Mouse (Mus musculus) thymus, adult 2 months (tissue): ENCODE results near the gene Cdh4. TPM values are rescaled to one million over a fixed set of nuclear protein-coding genes. Genes with fewer than 3 reads are reported as not detected.

ENCODE experiments used
- DNase-seq: peaks from one replicate; pipeline ENCODE4 v3.0.0; 2021
- H3K27ac ChIP-seq: fragments of 200-500 bp; 2 replicates; pipeline ENCODE4 v1.5.1; 2012; ENCODE audit warnings: low read length, control low read depth; ENCODE audit not compliant: control insufficient read depth, insufficient read depth
- H3K27me3 ChIP-seq: fragments of 200-500 bp; 2 replicates; pipeline ENCODE4 v1.6.1; 2012; ENCODE audit warnings: mild to moderate bottlenecking, low read length, moderate library complexity, mixed read lengths; ENCODE audit not compliant: control insufficient read depth, insufficient read depth
- H3K36me3 ChIP-seq: fragments of 200-500 bp; 2 replicates; pipeline ENCODE4 v1.6.1; 2012; ENCODE audit warnings: mild to moderate bottlenecking, low read length, moderate library complexity; ENCODE audit not compliant: control insufficient read depth, insufficient read depth
- H3K4me1 ChIP-seq: fragments of 200-500 bp; replicated peaks from 2 replicates; pipeline ENCODE4 v1.6.1; 2012; ENCODE audit warnings: low read length; ENCODE audit not compliant: control insufficient read depth, insufficient read depth
- H3K4me3 ChIP-seq: fragments of 200-500 bp; 2 replicates; pipeline ENCODE4 v1.5.1; 2012; ENCODE audit warnings: mild to moderate bottlenecking, low read length, control low read depth, moderate library complexity; ENCODE audit not compliant: control insufficient read depth, insufficient read depth
- CTCF ChIP-seq: fragments of 200-500 bp; IDR thresholded peaks from 2 replicates; pipeline ENCODE4 v1.5.1; 2012; ENCODE audit warnings: mild to moderate bottlenecking, control low read depth, low read length, moderate library complexity, borderline replicate concordance; ENCODE audit not compliant: control insufficient read depth, poor library complexity, insufficient read depth; ENCODE audit errors: extremely low read depth
- POLR2A ChIP-seq: fragments of 200-500 bp; IDR thresholded peaks from 2 replicates; pipeline ENCODE4 v1.6.1; 2012; ENCODE audit warnings: mild to moderate bottlenecking, low read length, control low read depth, moderate library complexity; ENCODE audit not compliant: control insufficient read depth, poor library complexity, insufficient read depth; ENCODE audit errors: extremely low read depth
- WGBS: fragments of 180-500 bp; shearing (Covaris S2); methylation state at CpG from one replicate; pipeline ENCODE4 v1.1.7; 2018; 5-methylcytosine and 5-hydroxymethylcytosine counted together
- polyA plus RNA-seq: library from polyadenylated mRNA; depleted of rRNA; stranded (reverse); fragments of >200 nt; gene quantifications from 2 replicates; pipeline ENCODE4 v1.2.3, GENCODE M21; 2012

Gene Cdh4
- polyA plus RNA-seq, 1 experiment = 9.7 TPM

GRCm38 (mm10) chr2:179595013-179595412 lies 152.8 kb downstream of the Cdh4 start:
- no peaks in the 10 kb centered on the region for H3K4me1 ChIP-seq
- H3K27me3 ChIP-seq = no peaks in the 10 kb centered on the region
- no peak overlapping the region for H3K4me3 ChIP-seq
- no peaks in the 10 kb centered on the region for H3K36me3 ChIP-seq
- WGBS = 90% methylated on average over 4 of the region's 4 CpGs
- no peak overlapping the region for H3K27ac ChIP-seq
- DNase-seq = no peak
- TF ChIP-seq POLR2A = no peak
- TF ChIP-seq CTCF = no peak

GRCm38 (mm10) chr2:179598886-179599285 lies 156.7 kb downstream of the Cdh4 start:
- 92% methylated on average over 11 of the region's 11 CpGs for WGBS
- no peaks in the 10 kb centered on the region for H3K36me3 ChIP-seq
- H3K27me3 ChIP-seq = no peaks in the 10 kb centered on the region
- DNase-seq = no peak
- H3K4me1 ChIP-seq = no peaks in the 10 kb centered on the region
- H3K4me3 ChIP-seq = no peak overlapping the region
- H3K27ac ChIP-seq = no peak overlapping the region
- no peak for TF ChIP-seq CTCF
- no peak for TF ChIP-seq POLR2A

GRCm38 (mm10) chr2:179599886-179600285 lies 157.7 kb downstream of the Cdh4 start:
- DNase-seq = no peak
- no peaks in the 10 kb centered on the region for H3K27me3 ChIP-seq
- no peak overlapping the region for H3K27ac ChIP-seq
- WGBS = 54% methylated on average over 1 of the region's 1 CpGs
- H3K4me3 ChIP-seq = no peak overlapping the region
- no peaks in the 10 kb centered on the region for H3K4me1 ChIP-seq
- TF ChIP-seq POLR2A (no peak), CTCF (no peak)
- H3K36me3 ChIP-seq = no peaks in the 10 kb centered on the region

DNA sequence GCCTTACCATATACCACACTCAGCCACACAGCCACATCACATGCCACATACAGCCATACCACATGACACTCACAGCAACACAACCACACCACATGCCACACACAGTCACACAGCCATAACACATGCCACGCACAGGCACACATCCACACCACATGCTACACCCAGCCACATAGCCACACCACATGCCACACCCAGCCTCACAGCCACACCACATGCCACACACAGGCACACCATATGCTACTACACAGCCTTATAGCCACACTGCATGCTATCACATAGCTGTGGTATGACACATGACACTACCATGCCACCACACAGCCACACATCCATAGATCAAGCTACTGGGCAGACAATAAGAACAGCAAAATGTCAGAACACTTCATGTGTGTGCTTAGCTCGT lies 158.1 kb downstream of the Cdh4 start:
- H3K4me1 ChIP-seq = no peaks in the 10 kb centered on the region
- H3K4me3 ChIP-seq = no peak overlapping the region
- no peak overlapping the region for H3K27ac ChIP-seq
- no peak for DNase-seq
- 76% methylated on average over 2 of the region's 2 CpGs for WGBS
- no peaks in the 10 kb centered on the region for H3K27me3 ChIP-seq
- no peak for TF ChIP-seq CTCF
- no peak for TF ChIP-seq POLR2A
- H3K36me3 ChIP-seq = no peaks in the 10 kb centered on the region

DNA sequence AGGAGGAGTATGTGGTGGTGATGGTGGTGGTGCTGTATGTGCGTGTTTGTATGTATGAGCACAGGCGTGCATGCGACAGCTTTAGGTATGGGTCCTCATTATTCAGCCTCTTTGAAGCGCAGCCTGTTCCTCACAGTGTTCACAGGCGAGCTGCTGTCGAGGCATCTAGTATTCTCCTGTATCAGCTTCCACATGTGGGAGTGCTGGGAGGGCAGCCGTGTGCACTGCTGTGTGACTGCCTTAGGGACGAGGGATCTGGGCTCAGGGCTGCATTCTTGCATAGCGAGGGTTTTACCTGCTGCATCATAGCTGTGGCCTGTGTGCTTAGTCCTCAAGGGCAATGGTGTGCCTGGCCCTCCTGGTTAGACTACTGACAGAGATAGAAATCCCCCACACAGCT lies 158.9 kb downstream of the Cdh4 start:
- H3K4me3 ChIP-seq = no peak overlapping the region
- TF ChIP-seq CTCF (no peak), POLR2A (no peak)
- WGBS = 90% methylated on average over 9 of the region's 9 CpGs

GRCm38 (mm10) chr2:179604746-179605145 lies 162.5 kb downstream of the Cdh4 start:
- H3K4me1 ChIP-seq = no peaks in the 10 kb centered on the region
- H3K27ac ChIP-seq = no peak overlapping the region
- H3K27me3 ChIP-seq = no peaks in the 10 kb centered on the region
- no peak overlapping the region for H3K4me3 ChIP-seq
- no peak for DNase-seq
- TF ChIP-seq POLR2A = no peak
- no peak for TF ChIP-seq CTCF
- over 99% methylated on average over 3 of the region's 3 CpGs for WGBS
- no peaks in the 10 kb centered on the region for H3K36me3 ChIP-seq

More for the DNA sequence above, 158.9 kb downstream of the Cdh4 start:
- DNase-seq = no peak
- Histone ChIP-seq H3K4me1 (no peaks in the 10 kb centered on the region), H3K27ac (no peak overlapping the region), H3K36me3 (no peaks in the 10 kb centered on the region), H3K27me3 (no peaks in the 10 kb centered on the region)

DNA sequence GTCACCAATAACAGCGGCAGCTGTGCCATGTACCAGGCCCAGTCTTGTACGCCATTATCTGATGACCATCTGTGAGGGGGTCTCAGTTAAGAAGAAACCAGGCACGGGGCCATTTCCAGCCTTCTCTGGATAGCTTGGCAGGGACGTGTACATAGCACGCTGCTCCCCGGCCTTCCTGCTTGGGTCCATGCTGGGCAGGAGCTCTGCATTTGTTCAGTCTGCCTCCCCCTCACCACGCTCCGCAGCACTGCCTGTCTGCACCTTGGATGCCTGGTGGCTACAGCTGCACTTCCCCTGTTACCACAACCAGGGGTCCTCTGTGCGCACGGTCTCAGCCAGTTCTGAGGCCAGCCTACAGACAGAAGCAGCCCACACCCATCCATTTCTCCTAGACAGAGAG lies 163.0 kb downstream of the Cdh4 start:
- no peak overlapping the region for H3K4me3 ChIP-seq
- WGBS = 88% methylated on average over 10 of the region's 10 CpGs
- H3K4me1 ChIP-seq = no peaks in the 10 kb centered on the region
- no peak for DNase-seq
- no peak overlapping the region for H3K27ac ChIP-seq
- no peaks in the 10 kb centered on the region for H3K36me3 ChIP-seq
- TF ChIP-seq POLR2A = no peak
- TF ChIP-seq CTCF = no peak
- no peaks in the 10 kb centered on the region for H3K27me3 ChIP-seq
